Mouse (Mus musculus) ES-E14 (cell line): Measurements from ENCODE around the gene Fkbp8. TPM values are rescaled to one million over a fixed set of nuclear protein-coding genes. Genes with fewer than 3 reads are reported as not detected.
A peak's percentile ranks its signal among the peaks of the same experiment; 100 is the strongest.

Source experiments
- DNase-seq: peaks from one replicate; pipeline ENCODE4 v3.0.0-alpha.2; 2013; ENCODE audit warnings: low read depth, low spot score
- H3K27ac ChIP-seq: 2 replicates; pipeline ENCODE4 v1.5.1; 2012; ENCODE audit warnings: low read depth, mild to moderate bottlenecking, low read length, moderate library complexity, mixed read lengths; ENCODE audit not compliant: poor library complexity, insufficient read depth, severe bottlenecking
- H3K36me3 ChIP-seq: 2 replicates; pipeline ENCODE4 v1.6.1; 2012; ENCODE audit warnings: mild to moderate bottlenecking, low read length, moderate library complexity, mixed read lengths; ENCODE audit not compliant: control insufficient read depth, poor library complexity, insufficient read depth, severe bottlenecking
- H3K4me1 ChIP-seq, 2 experiments: fragments of 150-350 bp in 1 of 2; sonication (generic) in 1 of 2; 2 replicates each; pipeline ENCODE4 v1.6.1; 2012; ENCODE audit warnings: low read length in 2 of 2, mild to moderate bottlenecking in 1 of 2, mixed read lengths in 1 of 2; ENCODE audit not compliant: control insufficient read depth in 2 of 2, insufficient read depth in 2 of 2, poor library complexity in 1 of 2
- H3K4me3 ChIP-seq, 2 experiments: fragments of 150-350 bp in 1 of 2; sonication (generic) in 1 of 2; 2 replicates each; pipeline ENCODE4 v1.5.1; 2012; ENCODE audit warnings: low read length in 2 of 2, low read depth in 1 of 2, mild to moderate bottlenecking in 1 of 2, mixed read lengths in 1 of 2; ENCODE audit not compliant: insufficient read depth in 1 of 2, poor library complexity in 1 of 2, severe bottlenecking in 1 of 2
- H3K9ac ChIP-seq: 2 replicates; pipeline ENCODE4 v1.6.1; 2012; ENCODE audit warnings: low read depth, mild to moderate bottlenecking, low read length, mixed read lengths; ENCODE audit not compliant: poor library complexity, insufficient read depth, severe bottlenecking
- H3K9me3 ChIP-seq: fragments of 150-350 bp; sonication (generic); 2 replicates; pipeline ENCODE4 v1.6.1; 2012; ENCODE audit warnings: low read depth, mild to moderate bottlenecking, low read length; ENCODE audit not compliant: control insufficient read depth, insufficient read depth
- CHD2 ChIP-seq: IDR thresholded peaks from 2 replicates; pipeline ENCODE4 v1.6.1; 2014; ENCODE audit warnings: mild to moderate bottlenecking, low read depth, low read length, inconsistent platforms
- HCFC1 ChIP-seq: IDR thresholded peaks from 2 replicates; pipeline ENCODE4 v1.6.1; 2012; ENCODE audit warnings: low read length, inconsistent platforms, borderline replicate concordance; ENCODE audit not compliant: insufficient read depth
- MAFK ChIP-seq: IDR thresholded peaks from 2 replicates; pipeline ENCODE4 v1.6.1; 2014; ENCODE audit warnings: mild to moderate bottlenecking, low read depth, low read length, inconsistent platforms; ENCODE audit not compliant: insufficient read depth
- ZC3H11A ChIP-seq: IDR thresholded peaks from 2 replicates; pipeline ENCODE4 v1.6.1; 2012; ENCODE audit warnings: low read depth, mild to moderate bottlenecking, inconsistent platforms, low read length, borderline replicate concordance
- ZNF384 ChIP-seq: IDR thresholded peaks from 2 replicates; pipeline ENCODE4 v1.6.1; 2012; ENCODE audit warnings: low read depth, low read length, inconsistent platforms
- in situ Hi-C, 2 experiments: fragments of 600-800 bp; cut with MboI; formaldehyde crosslinking; loops; one replicate each; pipeline ENCODE4 v1.15.1; 2025; ENCODE audit warnings: low sequenced_read_pairs in 2 of 2, inconsistent platforms in 1 of 2; ENCODE audit not compliant: unreplicated experiment in 2 of 2
- total RNA-seq: library from RNA; depleted of rRNA; stranded (reverse); fragments of 300-350 nt; gene quantifications from 2 replicates; pipeline ENCODE4 v1.2.3, GENCODE M21; 2012; rRNA removed

Gene Fkbp8
- total RNA-seq, 1 experiment = 252 TPM

DNA sequence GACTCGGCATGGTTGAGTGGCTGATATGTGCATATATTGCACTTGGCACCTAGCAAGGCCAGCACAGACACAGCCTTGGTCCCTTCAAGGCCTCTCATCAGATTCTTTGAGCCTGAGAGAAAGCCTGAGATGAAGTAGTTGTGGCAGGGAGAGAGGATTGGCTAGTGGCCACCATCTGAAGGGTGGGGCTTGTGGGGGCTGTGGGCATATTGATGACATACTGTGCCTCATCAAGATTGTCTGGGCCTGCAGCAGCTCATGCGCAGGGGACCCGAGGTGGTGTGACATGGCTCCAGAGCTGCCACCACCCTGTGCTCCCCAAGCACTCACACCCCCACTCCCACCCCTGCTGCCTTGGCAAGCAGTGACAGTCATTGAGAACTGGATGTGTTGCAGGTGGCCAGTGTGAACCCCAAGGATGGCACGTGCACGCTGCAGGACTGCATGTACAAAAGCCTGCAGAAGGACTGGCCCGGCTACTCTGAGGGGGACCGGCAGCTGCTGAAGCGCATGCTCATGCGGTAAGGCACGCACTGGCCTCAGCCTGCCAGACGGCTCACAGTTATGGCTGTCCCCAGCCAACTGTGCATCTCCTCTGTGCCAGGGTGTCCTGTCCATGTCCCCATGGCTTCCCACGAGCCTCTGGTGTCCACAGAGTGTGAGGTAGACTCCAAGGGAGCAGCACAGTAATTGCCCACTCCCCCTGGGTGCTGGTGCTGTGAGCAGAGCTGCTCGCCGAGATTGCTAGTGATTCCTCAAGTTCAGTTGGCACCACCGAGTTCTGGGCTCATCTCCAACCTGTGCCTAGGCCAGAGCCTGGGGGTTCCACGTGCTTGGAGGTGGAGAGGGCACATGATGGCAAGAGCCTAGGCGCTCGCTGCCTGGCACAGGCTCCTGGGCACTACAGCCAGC, 56.2 kb downstream of the Fkbp8 start:
- DNase-seq = no peak
- Histone ChIP-seq H3K27ac (no peak overlapping the region), H3K4me3 (no peak overlapping the region), H3K36me3 (peaks cover 40% of the 10 kb centered on the region), H3K9ac (no peak overlapping the region), H3K4me1 (0 out of 4 replicates have a peak, but pooled peaks cover 0 to 4% of the 10 kb centered on the region in 2 experiments), H3K9me3 (no peaks in the 10 kb centered on the region)
- TF ChIP-seq MAFK (no peak), ZC3H11A (no peak), CHD2 (no peak), ZNF384 (no peak), HCFC1 (no peak)
- in situ Hi-C loops = no loop called here

DNA sequence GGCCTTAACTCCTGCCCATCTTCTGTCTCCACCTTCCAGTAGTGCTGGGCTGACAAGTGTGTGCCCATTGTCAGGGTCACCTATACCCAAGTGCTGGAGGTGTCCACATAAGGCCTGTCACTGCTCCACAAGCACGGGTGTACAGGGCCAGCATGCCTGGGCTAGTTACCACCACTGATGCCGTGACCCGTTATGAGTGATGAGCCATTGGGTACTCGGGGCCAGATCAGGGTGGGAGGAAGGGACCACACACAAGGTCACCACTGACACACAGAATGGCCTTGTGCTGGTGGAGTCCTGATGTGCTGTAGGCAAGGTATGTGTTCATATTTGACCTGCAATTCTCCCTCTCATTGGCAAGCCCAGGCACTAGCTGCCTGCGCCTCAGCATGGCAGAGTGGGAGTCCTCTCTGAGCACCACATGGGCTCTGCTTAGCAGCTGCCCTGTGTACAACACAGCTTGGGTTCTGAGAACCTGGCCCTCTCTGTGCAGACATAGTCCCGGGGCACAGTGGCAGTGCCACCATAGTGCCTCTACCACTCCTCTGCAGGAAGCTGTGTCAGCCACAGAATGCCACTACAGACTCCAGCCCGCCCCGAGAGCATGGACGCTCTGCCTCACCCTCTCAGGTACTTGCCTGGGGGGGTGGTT, 57.2 kb downstream of the Fkbp8 start:
- Histone ChIP-seq H3K9me3 (no peaks in the 10 kb centered on the region), H3K27ac (0 out of 2 replicates have a peak overlapping the region, but pooled peaks have one; percentile 1), H3K4me3 (no peak overlapping the region), H3K9ac (no peak overlapping the region; the same call in 1 of the 2 replicates), H3K4me1 (peaks cover 0 to 8% of the 10 kb centered on the region in 2 experiments; a peak in 1 of 4 replicates), H3K36me3 (peaks cover 40% of the 10 kb centered on the region)
- TF ChIP-seq CHD2 (no peak), MAFK (no peak), ZC3H11A (no peak), ZNF384 (no peak), HCFC1 (no peak)
- in situ Hi-C loops = no loop called here
- DNase-seq = no peak

Other genes with a start within 250 kb of the Fkbp8 start
- 34.4 and 39.0 TPM in 2 replicates for gene Homer3, start 244.9 kb upstream of the Fkbp8 start, total RNA-seq
- 71.0 and 73.3 TPM in 2 replicates for gene Ddx49, start 225.2 kb upstream of the Fkbp8 start, total RNA-seq
- gene Cope, start 225.2 kb upstream of the Fkbp8 start, total RNA-seq = 101 and 112 TPM in 2 replicates
- gene Cers1, start 211.9 kb upstream of the Fkbp8 start, total RNA-seq = 1.9 and 4.7 TPM in 2 replicates
- 7.5 and 24.5 TPM in 2 replicates for gene Gdf1, start 197.9 kb upstream of the Fkbp8 start, total RNA-seq
- gene Upf1, start 174.4 kb upstream of the Fkbp8 start, total RNA-seq = 54.7 and 57.6 TPM in 2 replicates
- 1.2 and 1.4 TPM in 2 replicates for gene Comp, start 154.2 kb upstream of the Fkbp8 start, total RNA-seq
- 3.3 and 4.9 TPM in 2 replicates for gene Crtc1, start 88.1 kb upstream of the Fkbp8 start, total RNA-seq
- gene Klhl26, start 50.8 kb upstream of the Fkbp8 start, total RNA-seq = 21.4 and 22.8 TPM in 2 replicates
- 5.3 and 8.0 TPM in 2 replicates for gene Tmem59l, start 40.4 kb upstream of the Fkbp8 start, total RNA-seq
- 17.0 and 29.3 TPM in 2 replicates for gene Crlf1, start 34.6 kb upstream of the Fkbp8 start, total RNA-seq
- 125 and 130 TPM in 2 replicates for gene Rex1bd, start 21.0 kb upstream of the Fkbp8 start, total RNA-seq
- 3,214 and 4,257 TPM in 2 replicates for gene Uba52, start 16.9 kb upstream of the Fkbp8 start, total RNA-seq
- 27.9 and 35.3 TPM in 2 replicates for gene Kxd1, start 232 bp downstream of the Fkbp8 start, total RNA-seq
- gene Ell, start 11.7 kb downstream of the Fkbp8 start, total RNA-seq = 15.8 and 16.1 TPM in 2 replicates
- gene Isyna1, start 66.6 kb downstream of the Fkbp8 start, total RNA-seq = 161 and 250 TPM in 2 replicates
- gene Ssbp4, start 81.1 kb downstream of the Fkbp8 start, total RNA-seq = 85.5 and 142 TPM in 2 replicates
- 0.13 TPM in 1 of 2 replicates, not detected in the other for gene Lrrc25, start 88.4 kb downstream of the Fkbp8 start, total RNA-seq
- gene Gdf15, start 104.7 kb downstream of the Fkbp8 start, total RNA-seq = 7.0 and 18.8 TPM in 2 replicates
- gene Pgpep1, start 132.7 kb downstream of the Fkbp8 start, total RNA-seq = 15.5 and 21.4 TPM in 2 replicates
- 171 and 204 TPM in 2 replicates for gene Lsm4, start 145.5 kb downstream of the Fkbp8 start, total RNA-seq
- gene Jund, start 171.2 kb downstream of the Fkbp8 start, total RNA-seq = 60.1 TPM in 2 replicates
- 0.09 and 0.16 TPM in 2 replicates for gene Iqcn, start 175.7 kb downstream of the Fkbp8 start, total RNA-seq
- 1.8 and 3.9 TPM in 2 replicates for gene Gm3336, start 190.8 kb downstream of the Fkbp8 start, total RNA-seq
- gene Pde4c, start 196.0 kb downstream of the Fkbp8 start, total RNA-seq = 1.6 and 4.5 TPM in 2 replicates
- gene Rab3a, start 227.0 kb downstream of the Fkbp8 start, total RNA-seq = 4.3 and 5.2 TPM in 2 replicates
- gene Mpv17l2, start 233.2 kb downstream of the Fkbp8 start, total RNA-seq = 49.9 and 58.2 TPM in 2 replicates
- 52.7 and 71.0 TPM in 2 replicates for gene Pik3r2, start 249.0 kb downstream of the Fkbp8 start, total RNA-seq